Mouse (Mus musculus) subcutaneous adipose tissue, adult 2 months (tissue): ENCODE data around the gene Bpi. TPM values are rescaled to one million over a fixed set of nuclear protein-coding genes. Genes with fewer than 3 reads are reported as not detected.

ENCODE experiments used
- polyA plus RNA-seq: library from polyadenylated mRNA; depleted of rRNA; stranded (reverse); fragments of >200 nt; gene quantifications from 2 replicates; pipeline ENCODE4 v1.2.3, GENCODE M21; 2012; ENCODE audit warnings: low replicate concordance; rRNA removed

Gene Bpi
- 0.13 TPM in 1 of 2 replicates, not detected in the other for polyA plus RNA-seq

DNA sequence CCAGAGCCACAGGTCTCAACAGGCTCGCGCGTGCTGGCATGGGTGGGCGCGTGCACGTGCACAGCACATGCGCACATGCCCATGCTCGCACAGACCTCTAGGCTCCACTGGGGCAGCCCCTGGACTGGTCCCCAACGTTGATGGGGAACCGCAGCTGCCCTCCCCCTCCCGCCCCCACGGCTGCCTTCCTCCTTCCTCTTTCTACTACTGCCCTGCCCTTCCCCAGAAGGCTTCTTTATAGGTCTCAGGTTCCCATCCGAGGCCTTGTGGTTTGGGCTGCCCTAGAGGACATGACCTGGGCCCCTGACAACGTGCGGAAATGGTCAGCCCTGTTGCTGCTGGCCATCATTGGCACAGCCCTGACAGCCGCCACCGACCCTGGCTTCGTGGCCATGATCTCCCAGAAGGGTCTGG is at the start of gene Bpi:
Bpi (plus strand) TSS at position 90 of the 414 bp plus-strand sequence.

DNA sequence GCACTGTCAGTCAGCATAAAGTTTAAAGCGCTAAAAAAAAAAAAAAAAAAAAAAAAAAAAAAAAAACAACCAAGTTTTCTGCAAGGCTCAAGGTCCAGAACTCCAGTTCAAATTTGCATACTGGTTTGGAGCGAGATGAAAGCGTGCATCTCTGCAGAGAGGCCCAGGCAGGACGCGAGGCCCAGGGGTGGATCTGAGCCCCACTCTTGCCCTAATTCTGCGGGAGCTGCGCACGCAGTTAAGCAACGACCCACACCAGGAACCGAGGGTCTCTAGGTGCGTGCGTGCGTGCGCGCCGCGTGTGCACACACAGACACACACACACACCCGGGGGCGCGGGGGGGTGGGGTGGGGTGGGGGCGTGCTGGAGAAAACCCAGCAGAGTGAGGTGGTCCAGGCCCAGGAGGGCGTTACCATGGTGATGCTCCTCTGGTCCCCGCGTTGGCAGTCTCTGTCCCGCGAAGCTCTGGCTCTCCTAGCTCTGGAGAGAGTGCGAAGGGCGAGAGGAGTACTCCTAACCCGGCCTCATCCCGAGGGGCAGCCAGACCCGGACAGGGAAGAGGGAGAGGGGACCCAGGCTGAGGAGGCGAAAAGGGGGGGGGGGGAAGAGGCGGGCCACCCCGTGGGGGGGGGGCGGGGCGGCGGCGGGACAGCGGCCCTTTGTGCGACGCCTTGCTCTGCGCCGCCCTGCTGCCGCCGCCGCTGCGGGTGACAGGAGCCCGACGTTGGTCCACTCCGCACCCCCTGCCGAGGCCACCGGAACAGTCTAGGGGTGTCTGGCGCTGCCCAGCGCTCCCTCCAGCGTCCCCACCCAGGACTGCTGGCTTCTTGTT is 29.0 kb upstream of the Bpi start, which contains the start of gene D630003M21Rik:
D630003M21Rik (minus strand) TSS at position 553 of the 833 bp plus-strand sequence.

DNA sequence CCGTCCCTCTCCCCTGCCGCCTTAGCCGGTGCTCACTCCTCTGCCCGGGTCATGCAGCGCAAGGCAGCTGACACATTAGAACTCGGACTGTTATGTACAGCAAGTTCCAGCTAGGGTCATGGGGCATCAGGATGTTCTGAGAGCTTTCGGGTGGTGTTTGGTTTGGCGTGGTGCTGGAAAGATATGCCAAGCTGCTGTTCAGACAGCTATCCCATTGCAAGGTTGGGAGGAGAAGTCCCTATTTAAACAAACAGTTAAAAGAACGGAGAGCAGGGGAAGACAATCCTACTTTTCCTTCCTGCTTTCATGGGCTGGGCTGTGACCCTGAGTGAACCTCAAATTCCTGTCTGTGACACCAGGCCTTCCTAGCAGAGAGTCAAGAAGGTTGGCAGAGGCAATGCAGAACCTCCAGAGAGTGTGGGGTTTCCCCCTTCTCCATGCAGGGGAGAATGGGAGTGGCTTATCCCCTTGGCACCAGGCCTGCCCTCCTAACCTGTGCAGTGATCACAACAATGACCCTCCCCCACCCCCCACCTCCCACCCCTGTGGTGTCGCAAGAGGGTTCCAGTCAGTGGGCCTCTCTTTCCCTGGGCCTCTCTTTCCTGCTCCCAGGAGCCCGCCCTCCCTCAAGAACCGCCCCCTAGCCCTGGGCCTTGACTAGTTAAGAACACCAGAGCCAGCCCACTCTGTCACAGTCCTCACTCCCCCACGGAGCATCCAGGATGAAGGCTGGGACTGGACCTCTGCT is 48.2 kb downstream of the Bpi start, which contains the start of gene Lbp:
Lbp (plus strand) TSS at position 546 of the 748 bp plus-strand sequence.

Other genes with a start within 250 kb of the Bpi start
- 16.7 and 23.6 TPM in 2 replicates for gene Tti1, start 229.7 kb upstream of the Bpi start, polyA plus RNA-seq
- 15.2 and 21.6 TPM in 2 replicates for gene Rprd1b, start 229.6 kb upstream of the Bpi start, polyA plus RNA-seq
- 235 and 428 TPM in 2 replicates for gene Tgm2, start 111.7 kb upstream of the Bpi start, polyA plus RNA-seq
- gene D630003M21Rik, start 28.9 kb upstream of the Bpi start, polyA plus RNA-seq = 1.3 and 9.0 TPM in 2 replicates
- gene Lbp, start 48.4 kb downstream of the Bpi start, polyA plus RNA-seq = 336 and 540 TPM in 2 replicates
- gene Snhg11, start 117.5 kb downstream of the Bpi start, polyA plus RNA-seq = 17.4 and 62.3 TPM in 2 replicates
- 23.6 and 34.7 TPM in 2 replicates for gene Ralgapb, start 151.8 kb downstream of the Bpi start, polyA plus RNA-seq
- gene Adig, start 244.5 kb downstream of the Bpi start, polyA plus RNA-seq = 242 and 439 TPM in 2 replicates